Mouse (Mus musculus) kidney, embryonic 14.5 days (tissue): ENCODE results near the gene Ski. TPM values are rescaled to one million over a fixed set of nuclear protein-coding genes. Genes with fewer than 3 reads are reported as not detected.
A peak's percentile ranks its signal among the peaks of the same experiment; 100 is the strongest.

Experiments used
- ATAC-seq: fragments of 200-750 bp; cut with Nextera tagmentation; 2 replicates; pipeline ENCODE4 v1.8.0; 2017; ENCODE audit warnings: moderate number of reproducible peaks, mild to moderate bottlenecking, moderate TSS enrichment, moderate library complexity; ENCODE audit not compliant: low FRiP score, low TSS enrichment
- H3K27ac ChIP-seq: fragments of 300-500 bp; sonication (generic); 2 replicates; pipeline ENCODE4 v1.5.1; 2014; ENCODE audit warnings: low read depth, mild to moderate bottlenecking, low read length, moderate library complexity, mixed read lengths
- H3K27me3 ChIP-seq: fragments of 300-500 bp; sonication (generic); 2 replicates; pipeline ENCODE4 v1.6.1; 2014; ENCODE audit warnings: mild to moderate bottlenecking, low read length; ENCODE audit not compliant: control insufficient read depth, insufficient read depth
- H3K36me3 ChIP-seq: fragments of 300-500 bp; sonication (generic); 2 replicates; pipeline ENCODE4 v1.6.1; 2014; ENCODE audit warnings: low read length, mixed read lengths; ENCODE audit not compliant: control insufficient read depth, insufficient read depth
- H3K4me1 ChIP-seq: fragments of 300-500 bp; sonication (generic); 2 replicates; pipeline ENCODE4 v1.6.1; 2014; ENCODE audit warnings: low read length, mixed read lengths; ENCODE audit not compliant: control insufficient read depth, insufficient read depth
- H3K4me2 ChIP-seq: fragments of 300-500 bp; sonication (generic); replicated peaks from 2 replicates; pipeline ENCODE4 v1.6.1; 2014; ENCODE audit warnings: low read depth, mild to moderate bottlenecking, low read length
- H3K4me3 ChIP-seq: fragments of 300-500 bp; sonication (generic); 2 replicates; pipeline ENCODE4 v1.5.1; 2014; ENCODE audit warnings: mild to moderate bottlenecking, low read length
- H3K9ac ChIP-seq: fragments of 300-500 bp; sonication (generic); 2 replicates; pipeline ENCODE4 v1.6.1; 2014; ENCODE audit warnings: low read depth, mild to moderate bottlenecking, low read length, moderate library complexity
- H3K9me3 ChIP-seq: fragments of 300-500 bp; sonication (generic); 2 replicates; pipeline ENCODE4 v1.6.1; 2016; ENCODE audit warnings: low read length; ENCODE audit not compliant: control insufficient read depth
- WGBS: fragments of 180-500 bp; shearing (Covaris S2); extraction: QIAGEN DNeasy Blood & Tissue Kit; methylation state at CpG from one replicate; pipeline ENCODE4 v1.1.7; 2014; 5-methylcytosine and 5-hydroxymethylcytosine counted together
- polyA plus RNA-seq: library from polyadenylated mRNA; unstranded; fragments of >200 nt; fragmentation: Nextera tagmentation; extraction: Ambion mirVana; gene quantifications from 2 replicates; pipeline ENCODE4 v1.2.1, GENCODE M21; 2014

Ski gene
- polyA plus RNA-seq, 1 experiment from 2014 or later: 24.5 TPM

- 80% methylated on average over 6 of the region's 6 CpGs for WGBS
- H3K4me1 ChIP-seq: peaks cover 40% of the 10 kb centered on the region
Observed at GRCm38 (mm10) chr4:155164550-155164949, 57.8 kb downstream of the Ski start.

GRCm38 (mm10) chr4:155163685-155164084 is 58.7 kb downstream of the Ski start:
- peaks cover 40% of the 10 kb centered on the region for H3K4me1 ChIP-seq
- H3K27ac ChIP-seq: no peak overlapping the region
- H3K27me3 ChIP-seq: no peaks in the 10 kb centered on the region
- no peak overlapping the region for H3K9ac ChIP-seq
- H3K36me3 ChIP-seq: peaks cover 14% of the 10 kb centered on the region
- no peak overlapping the region for H3K4me3 ChIP-seq
- H3K4me2 ChIP-seq: no peak overlapping the region
- no peaks in the 10 kb centered on the region for H3K9me3 ChIP-seq
- 42% methylated on average over 8 of the region's 8 CpGs for WGBS
- 0 out of 2 replicates have a peak, but pooled peaks have one; percentile 37 for ATAC-seq

More at GRCm38 (mm10) chr4:155164550-155164949, 57.8 kb downstream of the Ski start:
- Histone ChIP-seq H3K36me3 (peaks cover 5% of the 10 kb centered on the region; the same call in 1 of the 2 replicates), H3K9ac (no peak overlapping the region), H3K27me3 (no peaks in the 10 kb centered on the region), H3K9me3 (no peaks in the 10 kb centered on the region), H3K27ac (peak overlapping the region; percentile 11; the same call in 1 of the 2 replicates), H3K4me3 (no peak overlapping the region), H3K4me2 (no peak overlapping the region)
- ATAC-seq: no peak

- Histone ChIP-seq H3K4me2 (no peak overlapping the region), H3K9ac (no peak overlapping the region), H3K4me1 (peaks cover 40% of the 10 kb centered on the region), H3K9me3 (no peaks in the 10 kb centered on the region), H3K27me3 (no peaks in the 10 kb centered on the region), H3K4me3 (no peak overlapping the region), H3K27ac (peak overlapping the region; percentile 47), H3K36me3 (peaks cover 18% of the 10 kb centered on the region)
- ATAC-seq: 0 out of 2 replicates have a peak, but pooled peaks have one; percentile 32
- 35% methylated on average over 4 of the region's 4 CpGs for WGBS
Observed at GRCm38 (mm10) chr4:155163320-155163651, 59.1 kb downstream of the Ski start.

- peaks cover 40% of the 10 kb centered on the region for H3K4me1 ChIP-seq
- 68% methylated on average over 7 of the region's 7 CpGs for whole genome bisulfite sequencing
- 0 out of 2 replicates have a peak overlapping the region, but pooled peaks have one; percentile 18 for H3K9ac ChIP-seq
- no peak overlapping the region for H3K4me2 ChIP-seq
- ATAC-seq: no peak
- peak overlapping the region; percentile 47 for H3K27ac ChIP-seq
- H3K36me3 ChIP-seq: peaks cover 24% of the 10 kb centered on the region
- H3K27me3 ChIP-seq: no peaks in the 10 kb centered on the region
- no peak overlapping the region for H3K4me3 ChIP-seq
- no peaks in the 10 kb centered on the region for H3K9me3 ChIP-seq
Observed at GRCm38 (mm10) chr4:155162433-155163319, 59.7 kb downstream of the Ski start.

GRCm38 (mm10) chr4:155158543-155158917 is 63.9 kb downstream of the Ski start:
- Histone ChIP-seq H3K4me3 (no peak overlapping the region), H3K4me2 (no peak overlapping the region), H3K4me1 (peaks cover 24% of the 10 kb centered on the region), H3K27me3 (no peaks in the 10 kb centered on the region), H3K27ac (no peak overlapping the region), H3K9me3 (no peaks in the 10 kb centered on the region), H3K9ac (no peak overlapping the region), H3K36me3 (peaks cover 58% of the 10 kb centered on the region)
- WGBS: 66% methylated on average over 8 of the region's 8 CpGs
- no peak for ATAC-seq

- ATAC-seq: no peak
- Histone ChIP-seq H3K9me3 (no peaks in the 10 kb centered on the region), H3K4me1 (peaks cover 19% of the 10 kb centered on the region), H3K27ac (no peak overlapping the region), H3K9ac (no peak overlapping the region), H3K27me3 (no peaks in the 10 kb centered on the region), H3K4me3 (no peak overlapping the region), H3K36me3 (peaks cover 58% of the 10 kb centered on the region), H3K4me2 (no peak overlapping the region)
- 88% methylated on average over 27 of the region's 27 CpGs for WGBS
Observed at GRCm38 (mm10) chr4:155157871-155158542, 64.4 kb downstream of the Ski start.

GRCm38 (mm10) chr4:155156734-155157133 is 65.7 kb downstream of the Ski start:
- Histone ChIP-seq H3K36me3 (peaks cover 61% of the 10 kb centered on the region), H3K4me2 (no peak overlapping the region), H3K4me1 (peaks cover 8% of the 10 kb centered on the region; the same call in 1 of the 2 replicates), H3K9me3 (no peaks in the 10 kb centered on the region), H3K9ac (no peak overlapping the region), H3K4me3 (no peak overlapping the region), H3K27ac (no peak overlapping the region), H3K27me3 (no peaks in the 10 kb centered on the region)
- WGBS: 94% methylated on average over 17 of the region's 17 CpGs
- ATAC-seq: no peak

- Histone ChIP-seq H3K9ac (no peak overlapping the region), H3K4me1 (peaks cover 13% of the 10 kb centered on the region), H3K27ac (no peak overlapping the region), H3K9me3 (no peaks in the 10 kb centered on the region), H3K4me3 (no peak overlapping the region), H3K27me3 (no peaks in the 10 kb centered on the region), H3K36me3 (peaks cover 60% of the 10 kb centered on the region), H3K4me2 (no peak overlapping the region)
- ATAC-seq: no peak
- WGBS: 59% methylated on average over 11 of the region's 11 CpGs
Observed at GRCm38 (mm10) chr4:155154986-155155385, 67.4 kb downstream of the Ski start.
